18 mouse cellular contexts compared by ENCODE assay signal in the genomic region with DNA sequence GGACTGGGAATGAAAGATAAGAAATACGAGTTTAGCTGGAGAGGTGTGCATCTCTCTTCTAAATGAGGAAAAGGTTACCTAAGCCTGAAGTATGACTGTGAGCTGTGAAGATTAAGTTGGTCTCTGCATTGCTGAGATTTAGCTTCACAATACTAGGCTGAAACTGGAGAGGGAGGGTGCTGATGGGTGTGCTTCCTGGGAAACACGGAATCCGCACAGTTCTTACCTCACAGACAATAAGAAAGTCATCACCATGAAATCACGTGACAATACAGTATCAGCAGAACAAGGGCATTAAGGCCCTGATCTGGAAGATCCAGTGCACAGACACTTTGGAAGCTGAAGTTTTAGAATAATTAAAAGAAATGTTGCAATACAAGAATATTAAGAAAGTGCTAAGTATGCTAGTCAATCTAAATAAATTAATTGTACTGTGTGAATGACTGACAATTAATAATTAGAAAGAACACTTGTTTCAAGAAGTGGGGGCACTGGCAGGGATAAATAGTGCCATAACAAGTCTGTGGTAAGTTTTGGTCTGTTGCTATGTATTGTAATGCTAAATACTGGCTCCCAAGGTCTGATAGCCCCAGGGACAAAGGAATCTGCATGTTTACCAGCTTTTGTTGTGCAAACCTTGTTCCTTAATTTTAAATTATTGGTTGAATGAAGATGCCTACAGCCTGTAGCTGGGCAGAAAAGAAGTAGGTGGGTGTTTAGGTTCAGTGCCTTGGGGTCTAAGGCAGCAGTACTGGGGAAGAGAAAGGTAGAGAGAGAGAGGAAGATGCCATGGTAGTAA.
"Had no signal": no experiment of that assay in that cellular context is flagged by ENCODE, and none has a peak within 500 bp of the region (broad histone marks: within the 10 kb centered on the region; RNA-seq: fewer than 3 reads in every experiment).

No protein-coding gene starts in this region.

- H3K27me3 ChIP-seq: liver, embryonic 13.5 days; megakaryocyte, embryonic 14.5 days; neural tube, embryonic 12.5 days; neural tube, embryonic 15.5 days had no signal

- ATAC-seq: intestine, postnatal 0 days had no signal

- H3K4me3 ChIP-seq: left cerebral cortex, adult 2 months; liver, embryonic 13.5 days; megakaryocyte, embryonic 14.5 days; neural tube, embryonic 12.5 days; neural tube, embryonic 15.5 days had no signal

- H3K4me2 ChIP-seq: liver, embryonic 13.5 days; neural tube, embryonic 12.5 days; neural tube, embryonic 15.5 days had no signal

- H3K36me3 ChIP-seq: liver, embryonic 13.5 days; neural tube, embryonic 12.5 days; neural tube, embryonic 15.5 days had no signal

- H3K9me3 ChIP-seq: liver, embryonic 13.5 days; neural tube, embryonic 12.5 days; neural tube, embryonic 15.5 days had no signal

- H3K4me1 ChIP-seq: liver, embryonic 13.5 days; megakaryocyte, embryonic 14.5 days; neural tube, embryonic 12.5 days; neural tube, embryonic 15.5 days had no signal

- H3K27ac ChIP-seq: kidney, postnatal 0 days; left cerebral cortex, adult 2 months; liver, embryonic 13.5 days; neural tube, embryonic 12.5 days; neural tube, embryonic 15.5 days; stomach, postnatal 0 days had no signal

- H3K9ac ChIP-seq: liver, embryonic 13.5 days; neural tube, embryonic 12.5 days; neural tube, embryonic 15.5 days had no signal

- DNase-seq: kidney, adult 2 months; kidney, postnatal 25 days; layer of hippocampus, postnatal 36 days; liver, embryonic 13.5 days; lung, adult 2 months; right cerebral cortex, adult 18-20 months; right cerebral cortex, postnatal 14 days; right cerebral cortex, postnatal 4 days; thymus, adult 2 months; thymus, postnatal 14 days; thymus, postnatal 4 days had no signal
